Mouse (Mus musculus) lung, postnatal 25 days (tissue): ENCODE measurements around the gene Fto.

Source experiments
- DNase-seq: peaks from one replicate; pipeline ENCODE4 v3.0.0; 2022; ENCODE audit warnings: low spot score

Fto gene

GRCm38 (mm10) chr8:91565869-91566502, 252.7 kb downstream of the Fto start:
- no peak for DNase-seq

GRCm38 (mm10) chr8:91566503-91566869, 253.2 kb downstream of the Fto start:
- no peak for DNase-seq

GRCm38 (mm10) chr8:91569874-91570273, 256.5 kb downstream of the Fto start:
- no peak for DNase-seq

- DNase-seq = no peak
Measured at GRCm38 (mm10) chr8:91570809-91571208, 257.5 kb downstream of the Fto start.

GRCm38 (mm10) chr8:91571978-91572377, 258.7 kb downstream of the Fto start:
- DNase-seq = no peak

GRCm38 (mm10) chr8:91572630-91573029, 259.3 kb downstream of the Fto start:
- no peak for DNase-seq

GRCm38 (mm10) chr8:91575576-91575975, 262.3 kb downstream of the Fto start:
- no peak for DNase-seq

- DNase-seq = no peak
Measured at GRCm38 (mm10) chr8:91576086-91576917, 263.0 kb downstream of the Fto start.

GRCm38 (mm10) chr8:91576918-91577241, 263.6 kb downstream of the Fto start:
- no peak for DNase-seq

GRCm38 (mm10) chr8:91577605-91578004, 264.3 kb downstream of the Fto start:
- DNase-seq = no peak

- no peak for DNase-seq
Measured at GRCm38 (mm10) chr8:91584620-91585415, 271.5 kb downstream of the Fto start.

GRCm38 (mm10) chr8:91592436-91593105, 279.2 kb downstream of the Fto start:
- no peak for DNase-seq

- no peak for DNase-seq
Measured at GRCm38 (mm10) chr8:91593202-91593781, 280.0 kb downstream of the Fto start.

- DNase-seq = no peak
Measured at GRCm38 (mm10) chr8:91599349-91599837, 286.1 kb downstream of the Fto start.

- no peak for DNase-seq
Measured at GRCm38 (mm10) chr8:91603751-91604150, 290.4 kb downstream of the Fto start.

- no peak for DNase-seq
Measured at GRCm38 (mm10) chr8:91605901-91606300, 292.6 kb downstream of the Fto start.

GRCm38 (mm10) chr8:91607091-91607490, 293.8 kb downstream of the Fto start:
- no peak for DNase-seq

GRCm38 (mm10) chr8:91611191-91611590, 297.9 kb downstream of the Fto start:
- DNase-seq = no peak

- DNase-seq = no peak
Measured at GRCm38 (mm10) chr8:91611723-91612362, 298.5 kb downstream of the Fto start.

- DNase-seq = no peak
Measured at GRCm38 (mm10) chr8:91612387-91613130, 299.2 kb downstream of the Fto start.

GRCm38 (mm10) chr8:91613603-91614002, 300.3 kb downstream of the Fto start:
- no peak for DNase-seq
